Mouse (Mus musculus): ENCODE results near the gene Fxyd2. TPM values are rescaled to one million over a fixed set of nuclear protein-coding genes. Genes with fewer than 3 reads are reported as not detected.
A peak's percentile ranks its signal among the peaks of the same experiment; 100 is the strongest.

Fxyd2 gene
- polyA plus RNA-seq, 1 experiment from 2014 or later: 9.9 TPM

- Histone ChIP-seq H3K9ac (replicated peaks; ENCODE audit: low read depth, low read length) (no peak overlapping the region), H3K36me3 (ENCODE audit: control insufficient read depth, insufficient read depth, low read length) (no peaks in the 10 kb centered on the region), H3K4me1 (ENCODE audit: control insufficient read depth, insufficient read depth, low read length) (peaks cover 10% of the 10 kb centered on the region; the same call in 1 of the 2 replicates), H3K4me2 (ENCODE audit: low read depth, low read length) (no peak overlapping the region), H3K27ac (ENCODE audit: low read depth, low read length) (no peak overlapping the region), H3K4me3 (ENCODE audit: low read depth, low read length) (no peak overlapping the region), H3K27me3 (ENCODE audit: control insufficient read depth, insufficient read depth, low read length) (no peaks in the 10 kb centered on the region), H3K9me3 (ENCODE audit: control insufficient read depth, low read length) (no peaks in the 10 kb centered on the region)
- no peak for ATAC-seq (ENCODE audit: low read depth)
- WGBS: 79% methylated on average over 4 of the region's 4 CpGs
Measured at GRCm38 (mm10) chr9:45449658-45450057, 50.2 kb downstream of the Fxyd2 start.

GRCm38 (mm10) chr9:45451346-45451745 lies 51.9 kb downstream of the Fxyd2 start:
- no peaks in the 10 kb centered on the region for H3K36me3 ChIP-seq (ENCODE audit: control insufficient read depth, insufficient read depth, low read length)
- H3K9me3 ChIP-seq (ENCODE audit: control insufficient read depth, low read length): no peaks in the 10 kb centered on the region
- no peaks in the 10 kb centered on the region for H3K27me3 ChIP-seq (ENCODE audit: control insufficient read depth, insufficient read depth, low read length)
- peaks cover 3% of the 10 kb centered on the region; the same call in 1 of the 2 replicates for H3K4me1 ChIP-seq (ENCODE audit: control insufficient read depth, insufficient read depth, low read length)
- no peak overlapping the region for H3K27ac ChIP-seq (ENCODE audit: low read depth, low read length)
- 95% methylated on average over 4 of the region's 4 CpGs for WGBS
- H3K4me2 ChIP-seq (ENCODE audit: low read depth, low read length): no peak overlapping the region
- H3K9ac ChIP-seq (replicated peaks; ENCODE audit: low read depth, low read length): no peak overlapping the region
- no peak for ATAC-seq (ENCODE audit: low read depth)
- H3K4me3 ChIP-seq (ENCODE audit: low read depth, low read length): no peak overlapping the region

- no peak overlapping the region for H3K9ac ChIP-seq (replicated peaks; ENCODE audit: low read depth, low read length)
- no peaks in the 10 kb centered on the region for H3K9me3 ChIP-seq (ENCODE audit: control insufficient read depth, low read length)
- no peak overlapping the region for H3K4me2 ChIP-seq (ENCODE audit: low read depth, low read length)
- H3K4me3 ChIP-seq (ENCODE audit: low read depth, low read length): no peak overlapping the region
- ATAC-seq (ENCODE audit: low read depth): no peak
- peaks cover 3% of the 10 kb centered on the region; the same call in 1 of the 2 replicates for H3K4me1 ChIP-seq (ENCODE audit: control insufficient read depth, insufficient read depth, low read length)
- H3K27ac ChIP-seq (ENCODE audit: low read depth, low read length): peak overlapping the region; percentile 35; the same call in 1 of the 2 replicates
- H3K27me3 ChIP-seq (ENCODE audit: control insufficient read depth, insufficient read depth, low read length): no peaks in the 10 kb centered on the region
- WGBS: 86% methylated on average over 10 of the region's 10 CpGs
- no peaks in the 10 kb centered on the region for H3K36me3 ChIP-seq (ENCODE audit: control insufficient read depth, insufficient read depth, low read length)
Measured at GRCm38 (mm10) chr9:45454032-45454431, 54.6 kb downstream of the Fxyd2 start.

GRCm38 (mm10) chr9:45454889-45455610 lies 55.6 kb downstream of the Fxyd2 start:
- Histone ChIP-seq H3K27me3 (ENCODE audit: control insufficient read depth, insufficient read depth, low read length) (no peaks in the 10 kb centered on the region), H3K27ac (ENCODE audit: low read depth, low read length) (peak overlapping the region; percentile 35; the same call in 1 of the 2 replicates), H3K36me3 (ENCODE audit: control insufficient read depth, insufficient read depth, low read length) (no peaks in the 10 kb centered on the region), H3K9ac (replicated peaks; ENCODE audit: low read depth, low read length) (no peak overlapping the region), H3K4me2 (ENCODE audit: low read depth, low read length) (no peak overlapping the region), H3K4me3 (ENCODE audit: low read depth, low read length) (no peak overlapping the region), H3K4me1 (ENCODE audit: control insufficient read depth, insufficient read depth, low read length) (peaks cover 3% of the 10 kb centered on the region; the same call in 1 of the 2 replicates), H3K9me3 (ENCODE audit: control insufficient read depth, low read length) (no peaks in the 10 kb centered on the region)
- WGBS: 51% methylated on average over 8 of the region's 8 CpGs
- ATAC-seq (ENCODE audit: low read depth): peak; percentile 41; the same call in 1 of the 2 replicates

- Histone ChIP-seq H3K27me3 (ENCODE audit: control insufficient read depth, insufficient read depth, low read length) (no peaks in the 10 kb centered on the region), H3K27ac (ENCODE audit: low read depth, low read length) (no peak overlapping the region), H3K9ac (replicated peaks; ENCODE audit: low read depth, low read length) (no peak overlapping the region), H3K9me3 (ENCODE audit: control insufficient read depth, low read length) (no peaks in the 10 kb centered on the region), H3K4me2 (ENCODE audit: low read depth, low read length) (no peak overlapping the region), H3K4me1 (ENCODE audit: control insufficient read depth, insufficient read depth, low read length) (peaks cover 3% of the 10 kb centered on the region; the same call in 1 of the 2 replicates), H3K4me3 (ENCODE audit: low read depth, low read length) (no peak overlapping the region), H3K36me3 (ENCODE audit: control insufficient read depth, insufficient read depth, low read length) (no peaks in the 10 kb centered on the region)
- WGBS: 21% methylated on average over 7 of the region's 7 CpGs
- no peak for ATAC-seq (ENCODE audit: low read depth)
Measured at GRCm38 (mm10) chr9:45457200-45457599, 57.7 kb downstream of the Fxyd2 start.

GRCm38 (mm10) chr9:45458363-45458762 lies 58.9 kb downstream of the Fxyd2 start:
- peaks cover 3% of the 10 kb centered on the region; the same call in 1 of the 2 replicates for H3K4me1 ChIP-seq (ENCODE audit: control insufficient read depth, insufficient read depth, low read length)
- no peaks in the 10 kb centered on the region for H3K27me3 ChIP-seq (ENCODE audit: control insufficient read depth, insufficient read depth, low read length)
- no peak overlapping the region for H3K27ac ChIP-seq (ENCODE audit: low read depth, low read length)
- no peak overlapping the region for H3K9ac ChIP-seq (replicated peaks; ENCODE audit: low read depth, low read length)
- WGBS: 55% methylated on average over 14 of the region's 14 CpGs
- no peak overlapping the region for H3K4me3 ChIP-seq (ENCODE audit: low read depth, low read length)
- no peaks in the 10 kb centered on the region for H3K36me3 ChIP-seq (ENCODE audit: control insufficient read depth, insufficient read depth, low read length)
- no peaks in the 10 kb centered on the region for H3K9me3 ChIP-seq (ENCODE audit: control insufficient read depth, low read length)
- no peak overlapping the region for H3K4me2 ChIP-seq (ENCODE audit: low read depth, low read length)
- no peak for ATAC-seq (ENCODE audit: low read depth)

Other genes with a start within 250 kb of the Fxyd2 start
- not detected in 2 replicates for gene BC049352, start 217.7 kb upstream of the Fxyd2 start, polyA plus RNA-seq (2014; fragmentation: Nextera tagmentation; extraction: Ambion mirVana)
- not detected in 2 replicates for gene Tmprss4, start 195.6 kb upstream of the Fxyd2 start, polyA plus RNA-seq (2014; fragmentation: Nextera tagmentation; extraction: Ambion mirVana)
- gene Il10ra, start 130.5 kb upstream of the Fxyd2 start, polyA plus RNA-seq (2014; fragmentation: Nextera tagmentation; extraction: Ambion mirVana): 0.56 and 1.4 TPM in 2 replicates
- gene Tmprss13, start 80.6 kb upstream of the Fxyd2 start, polyA plus RNA-seq (2014; fragmentation: Nextera tagmentation; extraction: Ambion mirVana): 0.05 TPM in 1 of 2 replicates, not detected in the other
- gene Fxyd6, start 29.5 kb upstream of the Fxyd2 start, polyA plus RNA-seq (2014; fragmentation: Nextera tagmentation; extraction: Ambion mirVana): 257 and 341 TPM in 2 replicates
- 18.3 and 24.3 TPM in 2 replicates for gene Dscaml1, start 27.0 kb downstream of the Fxyd2 start, polyA plus RNA-seq (2014; fragmentation: Nextera tagmentation; extraction: Ambion mirVana)